Mouse (Mus musculus): ENCODE results near the gene Spast.
"Not testable (repeated sequence)": the region's sequence is repeated elsewhere in the genome, so short reads cannot be mapped to it uniquely, and the experiment has no call there.

Spast gene

GRCm38 (mm10) chr17:74338937-74339804 is at the start of gene Spast:
Spast (plus strand) TSS chr17:74338987.
- DNase-seq (ENCODE audit: low spot score): peak; percentile 86

GRCm38 (mm10) chr17:74290198-74290597 is 48.6 kb upstream of the Spast start:
- DNase-seq (ENCODE audit: low spot score): no peak

GRCm38 (mm10) chr17:74290869-74291268 is 47.9 kb upstream of the Spast start:
- no peak for DNase-seq (ENCODE audit: low spot score)

GRCm38 (mm10) chr17:74291640-74292361 is 47.0 kb upstream of the Spast start:
- DNase-seq (ENCODE audit: low spot score): no peak

GRCm38 (mm10) chr17:74293687-74294425 is 44.9 kb upstream of the Spast start:
- peak; percentile 30 for DNase-seq (ENCODE audit: low spot score)

- DNase-seq (ENCODE audit: low spot score): peak; percentile 86
These were observed 44.3 kb upstream of the Spast start for GRCm38 (mm10) chr17:74294426-74295025.

- DNase-seq (ENCODE audit: low spot score): peak; percentile 93
These were observed 43.5 kb upstream of the Spast start, which contains the start of gene Memo1 for GRCm38 (mm10) chr17:74295026-74295970. Memo1 (minus strand) TSS chr17:74295521.

GRCm38 (mm10) chr17:74296076-74296823 is 42.5 kb upstream of the Spast start:
- peak; percentile 35 for DNase-seq (ENCODE audit: low spot score)

GRCm38 (mm10) chr17:74296991-74297390 is 41.8 kb upstream of the Spast start:
- not testable (repeated sequence) for DNase-seq (ENCODE audit: low spot score)

- DNase-seq (ENCODE audit: low spot score): no peak
These were observed 38.7 kb upstream of the Spast start for GRCm38 (mm10) chr17:74300089-74300488.

- DNase-seq (ENCODE audit: low spot score): no peak
These were observed 34.7 kb upstream of the Spast start for GRCm38 (mm10) chr17:74304060-74304459.

GRCm38 (mm10) chr17:74305616-74306015 is 33.2 kb upstream of the Spast start:
- DNase-seq (ENCODE audit: low spot score): no peak

GRCm38 (mm10) chr17:74306021-74306420 is 32.8 kb upstream of the Spast start:
- no peak for DNase-seq (ENCODE audit: low spot score)

- DNase-seq (ENCODE audit: low spot score): no peak
These were observed 23.1 kb upstream of the Spast start for GRCm38 (mm10) chr17:74315445-74316308.

- peak; percentile 95 for DNase-seq (ENCODE audit: low spot score)
These were observed 22.4 kb upstream of the Spast start for GRCm38 (mm10) chr17:74316309-74316863.

- DNase-seq (ENCODE audit: low spot score): no peak
These were observed 20.1 kb upstream of the Spast start for GRCm38 (mm10) chr17:74318721-74319120.

- DNase-seq (ENCODE audit: low spot score): no peak
These were observed 16.3 kb upstream of the Spast start for GRCm38 (mm10) chr17:74322400-74323054.

- DNase-seq (ENCODE audit: low spot score): no peak
These were observed 14.9 kb upstream of the Spast start, which contains the start of gene Dpy30 for GRCm38 (mm10) chr17:74323844-74324243. Dpy30 (minus strand) TSS chr17:74323944.
